Mouse (Mus musculus): ENCODE results near the gene Wdr35. TPM values are rescaled to one million over a fixed set of nuclear protein-coding genes. Genes with fewer than 3 reads are reported as not detected.
A peak's percentile ranks its signal among the peaks of the same experiment; 100 is the strongest.
"Not testable (repeated sequence)": the region's sequence is repeated elsewhere in the genome, so short reads cannot be mapped to it uniquely, and the experiment has no call there.

Gene Wdr35
- total RNA-seq (2018; cell fraction: chromatin; rRNA removed) = 10 to 100 TPM in 1 of 26 experiments, 1 to 10 TPM in 24, under 1 TPM in 1; 0.92 to 11.0 (median 6.7) TPM
- 1 to 10 TPM in 22 of 26 experiments, under 1 TPM in 4; 0.89 to 2.2 (median 1.3) TPM for total RNA-seq (2018; cell fraction: cytosol; rRNA removed)
- total RNA-seq (2018; cell fraction: nucleus; rRNA removed) = 1 to 10 TPM in 23 of 26 experiments, under 1 TPM in 3; 0.82 to 7.4 (median 2.6) TPM
- 0.49 to 1.4 TPM (median 1.3 TPM) in 3 replicates for polyA plus RNA-seq (2018)

DNA sequence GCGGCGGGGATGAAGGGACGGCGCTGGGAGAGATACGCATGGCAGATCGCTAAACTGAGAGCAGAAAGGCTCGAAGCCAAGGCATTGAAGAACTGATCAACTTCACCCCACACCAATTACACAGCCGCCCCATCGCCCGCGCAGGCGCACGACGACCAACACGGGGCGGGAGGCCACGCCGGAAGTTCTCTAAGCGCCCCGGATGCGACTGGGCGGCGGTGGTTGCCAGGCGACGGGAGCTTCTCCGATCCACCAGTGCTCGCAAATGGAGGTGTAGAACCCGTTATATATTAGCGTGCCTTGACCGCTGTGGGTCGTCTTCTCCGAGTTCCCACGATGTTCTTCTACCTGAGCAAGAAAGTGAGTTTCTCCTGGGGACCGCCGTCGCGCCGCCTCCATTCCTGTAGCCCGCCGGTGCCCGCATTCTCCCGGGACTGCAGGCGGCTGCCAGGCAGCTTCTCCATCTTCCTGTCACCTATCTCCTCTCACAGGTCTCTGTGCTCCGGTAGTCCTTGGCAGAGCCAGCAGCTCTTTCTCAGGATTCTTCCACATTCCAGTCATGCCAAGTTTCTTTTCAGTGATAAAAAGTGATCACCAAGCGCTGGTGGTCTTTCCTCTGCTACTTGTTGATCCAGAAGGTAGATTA is at the start of gene Wdr35:
Gene Wdr35, plus strand, starts transcription at position 73 of the 646 bp plus-strand sequence.
- Histone ChIP-seq H3K27ac (no peak within 1 kb of the TSS), H3K79me2 (ENCODE audit: inconsistent target) (no peaks in the 10 kb centered on the region), H3K4me3 (ENCODE audit: inconsistent target) (peak within 1 kb of the TSS; percentile 47), H3K36me3 (ENCODE audit: inconsistent target) (no peaks in the 10 kb centered on the region)
- WGBS (ENCODE audit: missing documents) = under 1% methylated on average over 44 of the region's 45 CpGs

DNA sequence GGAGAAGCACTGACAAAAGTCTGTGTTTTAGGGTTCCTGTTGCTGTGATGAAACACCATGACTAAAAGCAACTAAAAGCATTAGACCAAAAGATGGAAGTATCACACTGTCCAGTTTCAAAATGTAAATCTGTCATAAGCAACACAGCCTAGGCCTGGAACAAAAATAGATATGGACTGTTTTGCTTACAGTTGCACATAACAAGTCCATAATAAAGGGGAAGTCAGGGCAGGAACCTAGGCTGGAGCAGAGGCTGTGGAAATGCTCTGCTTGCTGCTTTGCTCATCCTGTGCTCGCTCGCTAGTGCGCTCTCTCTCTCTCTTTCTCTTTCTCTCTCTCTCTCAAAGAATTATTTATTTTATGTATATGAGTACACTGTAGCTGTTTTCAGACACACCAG is 46.0 kb upstream of the Wdr35 start:
- no CpG with 5 or more reads among the region's 3 CpGs for WGBS (ENCODE audit: missing documents)
- Histone ChIP-seq H3K4me3 (ENCODE audit: inconsistent target) (peak overlapping the region; percentile 25; the same call in 1 of the 2 replicates), H3K27ac (peak overlapping the region; percentile 77)

GRCm38 (mm10) chr12:8928766-8929165 is 44.9 kb upstream of the Wdr35 start:
- no peak overlapping the region for H3K4me3 ChIP-seq (ENCODE audit: inconsistent target)
- WGBS (ENCODE audit: missing documents) = 67% methylated on average over 4 of the region's 4 CpGs
- H3K36me3 ChIP-seq (ENCODE audit: inconsistent target) = peaks cover 15% of the 10 kb centered on the region; the same call in 1 of the 2 replicates
- peak overlapping the region; percentile 77 for H3K27ac ChIP-seq
- H3K79me2 ChIP-seq (ENCODE audit: inconsistent target) = peaks cover 96% of the 10 kb centered on the region

More for the DNA sequence above, 46.0 kb upstream of the Wdr35 start:
- Histone ChIP-seq H3K36me3 (ENCODE audit: inconsistent target) (peaks cover 4% of the 10 kb centered on the region; the same call in 1 of the 2 replicates), H3K79me2 (ENCODE audit: inconsistent target) (peaks cover 96% of the 10 kb centered on the region)

DNA sequence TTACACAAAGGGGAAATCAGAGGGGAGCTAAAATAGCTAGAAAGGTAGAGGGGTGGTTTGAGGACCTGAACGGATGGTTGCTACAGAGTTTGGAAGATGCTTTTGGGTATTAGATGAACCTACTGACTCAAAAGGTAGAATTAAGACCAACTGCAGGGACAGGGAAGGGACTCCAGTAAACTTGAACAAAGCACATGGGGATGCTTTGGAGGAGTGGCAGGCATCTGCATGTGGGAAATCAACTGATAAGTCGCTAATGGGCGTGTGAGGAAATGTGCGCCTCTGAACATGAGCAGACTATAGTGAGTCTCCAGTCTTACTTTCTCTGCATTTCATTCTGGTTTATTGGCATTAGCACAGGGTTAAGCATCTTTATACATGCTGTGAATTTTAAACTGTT is 42.6 kb upstream of the Wdr35 start:
- WGBS (ENCODE audit: missing documents) = 78% methylated on average over 4 of the region's 4 CpGs
- no peak overlapping the region for H3K4me3 ChIP-seq (ENCODE audit: inconsistent target)
- H3K36me3 ChIP-seq (ENCODE audit: inconsistent target) = peaks cover 30% of the 10 kb centered on the region
- no peak overlapping the region for H3K27ac ChIP-seq
- H3K79me2 ChIP-seq (ENCODE audit: inconsistent target) = peaks cover 96% of the 10 kb centered on the region

DNA sequence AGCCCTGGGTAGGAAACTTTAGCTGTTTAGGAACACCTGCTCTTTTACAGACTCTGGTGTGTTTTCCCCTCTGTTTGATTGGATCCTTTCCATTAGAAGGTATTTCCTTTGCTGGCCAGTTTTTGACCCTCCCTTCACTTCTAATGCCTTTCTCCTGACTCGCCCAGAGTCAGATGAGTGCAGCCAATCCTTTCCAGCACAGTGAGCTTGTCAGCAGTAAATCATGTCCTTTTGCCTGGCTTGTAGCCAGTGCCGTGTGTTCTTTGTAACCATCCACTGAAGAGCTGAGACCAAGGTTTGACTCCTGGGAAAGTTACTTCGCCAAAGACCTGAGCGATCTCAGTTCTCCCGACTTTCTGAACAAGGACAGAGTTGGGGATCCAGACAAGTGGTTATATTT is 38.3 kb upstream of the Wdr35 start:
- Histone ChIP-seq H3K36me3 (ENCODE audit: inconsistent target) (peaks cover 58% of the 10 kb centered on the region), H3K4me3 (ENCODE audit: inconsistent target) (no peak overlapping the region), H3K79me2 (ENCODE audit: inconsistent target) (peaks cover 66% of the 10 kb centered on the region), H3K27ac (no peak overlapping the region)
- 94% methylated on average over 5 of the region's 5 CpGs for WGBS (ENCODE audit: missing documents)

DNA sequence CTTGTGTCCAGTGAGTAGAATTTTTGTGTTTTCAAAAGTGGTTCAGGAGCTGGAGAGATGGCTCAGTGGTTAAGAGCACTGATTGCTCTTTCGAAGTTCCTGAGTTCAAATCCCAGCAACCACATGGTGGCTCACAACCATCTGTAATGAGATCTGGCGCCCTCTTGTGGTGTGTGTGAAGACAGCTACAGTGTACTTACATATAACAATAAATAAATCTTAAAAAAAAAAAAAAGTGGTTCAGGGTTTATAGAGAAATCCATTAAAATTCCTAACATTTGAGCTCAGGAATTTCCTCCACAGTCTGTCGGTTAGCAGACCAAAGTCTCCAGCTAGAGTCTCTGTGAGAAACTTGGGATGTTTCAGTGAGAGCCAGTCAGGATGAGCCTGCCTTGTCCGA is 37.5 kb upstream of the Wdr35 start:
- H3K4me3 ChIP-seq (ENCODE audit: inconsistent target); H3K27ac ChIP-seq: not testable (repeated sequence)
- peaks cover 58% of the 10 kb centered on the region for H3K79me2 ChIP-seq (ENCODE audit: inconsistent target)
- H3K36me3 ChIP-seq (ENCODE audit: inconsistent target) = peaks cover 58% of the 10 kb centered on the region
- WGBS (ENCODE audit: missing documents) = 90% methylated on average over 3 of the region's 4 CpGs

DNA sequence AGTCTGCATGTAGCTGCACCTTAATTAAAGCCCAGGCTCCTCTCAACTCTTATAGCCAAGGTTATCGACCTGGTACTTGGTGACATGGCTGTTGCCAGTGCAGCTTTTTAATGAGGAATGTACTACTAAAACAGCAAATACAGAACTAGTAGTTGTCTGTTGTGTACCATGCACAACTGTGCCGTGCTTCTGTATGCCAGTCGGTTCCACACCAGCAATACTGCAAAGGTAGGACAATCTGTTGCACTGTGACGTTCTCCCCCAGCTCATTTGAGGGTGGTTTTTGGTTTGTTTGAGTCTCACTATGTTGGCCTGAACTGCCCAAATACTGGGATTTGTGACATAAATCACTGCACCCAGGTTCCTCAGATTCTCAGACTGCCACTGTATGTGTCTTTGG is 34.2 kb upstream of the Wdr35 start:
- H3K36me3 ChIP-seq (ENCODE audit: inconsistent target) = peaks cover 45% of the 10 kb centered on the region
- no peak overlapping the region for H3K27ac ChIP-seq
- 94% methylated on average over 4 of the region's 4 CpGs for WGBS (ENCODE audit: missing documents)
- H3K4me3 ChIP-seq (ENCODE audit: inconsistent target) = no peak overlapping the region
- peaks cover 25% of the 10 kb centered on the region for H3K79me2 ChIP-seq (ENCODE audit: inconsistent target)

DNA sequence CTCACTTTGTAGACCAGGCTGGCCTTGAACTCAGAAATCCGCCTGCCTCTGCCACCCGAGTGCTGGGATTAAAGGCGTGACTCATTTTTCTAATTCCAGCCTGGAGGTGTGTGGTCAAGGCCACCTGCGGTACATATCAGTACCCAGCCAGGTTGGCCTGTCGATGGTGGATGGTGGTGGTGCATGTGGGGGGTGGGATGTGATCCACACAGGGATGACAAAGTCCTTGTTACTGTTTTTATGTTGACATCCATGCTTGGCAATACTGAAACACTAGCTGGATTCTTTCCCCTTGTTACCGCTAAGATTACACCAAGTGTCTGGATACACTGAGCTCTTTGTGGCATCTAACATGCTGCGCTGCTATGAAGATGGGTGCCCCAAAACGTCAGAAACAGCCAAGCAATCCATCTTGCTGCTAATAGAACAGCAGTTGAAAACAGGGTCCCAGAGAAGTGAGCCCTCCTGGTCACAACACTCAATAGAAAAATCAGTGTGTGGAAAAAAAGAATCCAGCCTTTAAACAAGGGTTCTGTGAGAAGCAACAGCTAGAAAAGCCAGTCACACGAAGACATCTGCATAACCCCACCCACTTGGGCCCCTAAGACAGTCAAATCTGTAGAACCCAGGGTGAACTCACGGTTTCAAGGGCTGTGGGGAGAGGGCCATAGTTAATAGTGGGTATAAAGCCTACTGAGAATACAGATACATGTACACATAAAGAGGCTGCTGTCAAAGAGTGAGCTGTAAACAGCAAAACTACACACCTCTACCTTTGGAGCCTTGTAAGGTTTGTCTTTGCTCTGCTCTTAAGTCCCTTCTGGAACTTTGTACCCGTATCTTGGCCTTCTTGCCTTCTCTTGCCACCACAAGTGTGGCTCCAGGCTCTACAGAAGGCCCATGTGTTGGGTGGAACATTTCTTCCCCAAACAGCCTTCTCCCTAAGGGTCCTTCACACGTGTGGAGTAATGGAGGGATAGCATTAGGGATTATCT is 33.4 kb upstream of the Wdr35 start:
- peaks cover 17% of the 10 kb centered on the region for H3K79me2 ChIP-seq (ENCODE audit: inconsistent target)
- 86% methylated on average over 12 of the region's 12 CpGs for WGBS (ENCODE audit: missing documents)

DNA sequence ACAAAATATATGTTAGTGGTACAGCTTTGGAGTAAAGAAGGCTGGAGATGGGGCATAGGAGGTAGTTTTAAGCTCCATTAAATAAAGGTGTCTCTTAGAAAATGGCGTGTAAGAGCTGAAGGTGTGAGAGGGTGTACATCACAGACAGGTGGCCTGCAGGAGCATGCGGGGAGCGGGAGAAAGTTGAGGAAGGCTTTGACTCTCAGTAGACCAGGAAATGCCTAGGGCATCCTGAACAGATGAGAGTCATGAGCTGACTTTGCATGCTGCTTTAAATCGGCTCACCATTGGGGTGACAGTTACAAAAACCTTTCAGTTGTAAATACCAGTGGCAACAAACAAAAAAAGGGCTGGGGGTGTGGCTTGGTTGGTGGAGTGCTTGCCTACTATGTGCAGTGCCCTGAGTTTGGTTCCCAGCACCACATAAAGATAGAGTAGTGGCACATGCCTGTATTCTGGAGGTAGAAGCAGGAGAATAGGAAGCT is 32.5 kb upstream of the Wdr35 start:
- Histone ChIP-seq H3K4me3 (ENCODE audit: inconsistent target) (no peak overlapping the region), H3K79me2 (ENCODE audit: inconsistent target) (peaks cover 8% of the 10 kb centered on the region; the same call in 1 of the 2 replicates), H3K36me3 (ENCODE audit: inconsistent target) (peaks cover 28% of the 10 kb centered on the region; the same call in 1 of the 2 replicates), H3K27ac (0 out of 2 replicates have a peak overlapping the region, but pooled peaks have one; percentile 31)
- 83% methylated on average over 4 of the region's 4 CpGs for whole genome bisulfite sequencing (ENCODE audit: missing documents)

More for the DNA sequence above, 33.4 kb upstream of the Wdr35 start:
- no peak overlapping the region for H3K27ac ChIP-seq
- H3K4me3 ChIP-seq (ENCODE audit: inconsistent target) = no peak overlapping the region
- peaks cover 37% of the 10 kb centered on the region for H3K36me3 ChIP-seq (ENCODE audit: inconsistent target)

DNA sequence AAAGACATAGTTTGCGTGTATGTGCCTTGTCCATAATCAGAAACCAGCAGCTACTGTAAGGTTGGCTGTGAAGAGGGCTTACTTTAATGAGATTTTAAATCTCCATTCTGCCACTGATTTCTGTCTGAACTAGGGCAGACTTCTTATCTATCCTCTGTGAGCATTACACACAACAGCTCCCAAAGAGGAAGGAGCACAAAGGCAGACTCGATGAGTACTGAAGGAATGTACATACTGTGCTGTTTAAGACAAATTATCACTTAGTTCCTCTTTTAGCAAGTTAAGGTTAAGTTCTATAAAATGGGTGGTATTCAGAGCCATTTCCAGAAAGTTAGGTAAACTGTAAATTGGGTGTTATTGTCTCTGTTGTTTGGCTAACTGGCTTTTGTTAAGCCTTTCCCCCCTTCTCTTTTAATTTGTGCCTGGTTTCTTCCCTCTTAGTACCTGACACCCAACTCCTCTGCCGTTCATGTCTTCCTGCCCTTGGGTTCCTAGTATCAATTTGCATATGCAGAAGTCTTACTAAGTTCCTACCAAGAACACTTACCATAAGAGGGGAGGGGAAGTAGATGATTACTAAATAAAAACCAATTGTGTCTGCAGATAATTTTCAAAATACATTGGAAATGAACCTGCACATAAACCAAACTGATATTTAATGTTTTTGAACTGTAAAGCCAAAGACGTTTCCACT is 31.8 kb upstream of the Wdr35 start:
- Histone ChIP-seq H3K27ac (peak overlapping the region; percentile 31; the same call in 1 of the 2 replicates), H3K4me3 (ENCODE audit: inconsistent target) (no peak overlapping the region), H3K36me3 (ENCODE audit: inconsistent target) (peaks cover 23% of the 10 kb centered on the region; the same call in 1 of the 2 replicates), H3K79me2 (ENCODE audit: inconsistent target) (peaks cover 1% of the 10 kb centered on the region; the same call in 1 of the 2 replicates)
- WGBS (ENCODE audit: missing documents) = 19% methylated on average over 4 of the region's 4 CpGs

DNA sequence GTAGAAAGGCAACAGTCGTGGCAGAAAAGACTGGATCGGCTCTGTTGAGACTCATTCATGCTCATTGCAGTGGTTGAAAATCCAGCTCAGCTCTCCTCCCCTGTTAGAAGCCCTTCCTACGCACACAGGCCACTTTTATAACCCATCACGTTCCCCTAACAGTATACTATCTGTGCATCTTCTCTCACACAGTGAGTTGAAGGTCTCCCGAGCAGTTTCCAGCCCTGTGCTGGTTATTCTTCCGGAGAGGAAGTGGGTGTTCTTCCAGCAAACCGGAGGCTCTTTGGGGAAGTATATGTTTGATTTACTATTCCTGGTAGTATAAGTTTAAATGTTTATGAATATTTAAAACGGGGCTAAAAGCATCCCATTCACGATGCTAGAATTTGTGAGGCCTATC is 26.5 kb upstream of the Wdr35 start:
- Histone ChIP-seq H3K79me2 (ENCODE audit: inconsistent target) (no peaks in the 10 kb centered on the region), H3K36me3 (ENCODE audit: inconsistent target) (no peaks in the 10 kb centered on the region), H3K27ac (peak overlapping the region; percentile 28; the same call in 1 of the 2 replicates), H3K4me3 (ENCODE audit: inconsistent target) (peak overlapping the region; percentile 6; the same call in 1 of the 2 replicates)
- 19% methylated on average over 8 of the region's 9 CpGs for WGBS (ENCODE audit: missing documents)

DNA sequence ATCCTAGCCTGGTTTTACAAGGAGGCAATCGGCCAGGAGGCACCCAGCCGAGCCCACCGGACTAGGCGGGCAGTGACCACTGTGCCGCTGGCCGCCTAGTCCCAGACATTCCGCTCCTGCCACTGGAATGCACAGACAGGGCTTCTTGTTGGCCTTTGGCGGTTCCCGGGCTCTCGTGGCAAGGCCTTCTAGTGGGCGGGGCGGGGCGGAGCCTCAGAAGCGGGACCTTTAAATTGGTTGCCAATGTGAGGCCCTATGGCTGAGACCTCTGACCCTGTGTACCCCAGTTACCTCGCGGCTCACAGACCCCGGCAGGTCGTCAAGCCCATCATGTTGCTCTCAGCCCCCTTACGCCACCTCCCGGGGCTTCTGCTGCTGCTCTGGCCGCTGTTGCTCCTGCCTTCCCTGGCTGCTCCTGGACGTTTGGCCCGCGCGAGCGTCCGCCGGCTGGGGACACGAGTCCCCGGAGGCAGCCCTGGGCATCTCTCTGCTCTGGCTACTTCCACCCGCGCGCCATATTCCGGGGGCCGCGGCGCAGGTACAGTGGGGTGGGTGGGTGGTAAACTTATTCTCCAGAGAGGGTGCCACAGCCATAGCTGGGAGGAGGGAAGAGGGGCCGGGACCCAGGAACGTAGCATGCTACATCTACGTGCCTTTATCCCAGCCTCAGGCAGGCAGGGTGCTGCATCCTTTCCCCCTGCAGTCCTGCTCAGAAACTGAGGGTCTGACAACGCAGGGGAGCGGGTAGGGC is 25.8 kb upstream of the Wdr35 start, which contains the start of gene Matn3:
Gene Matn3, plus strand, starts transcription at position 216 of the 751 bp plus-strand sequence.
- no peaks in the 10 kb centered on the region for H3K36me3 ChIP-seq (ENCODE audit: inconsistent target)
- no peaks in the 10 kb centered on the region for H3K79me2 ChIP-seq (ENCODE audit: inconsistent target)
- H3K27ac ChIP-seq = peak within 1 kb of the TSS; percentile 28; the same call in 1 of the 2 replicates
- peak within 1 kb of the TSS; percentile 6; the same call in 1 of the 2 replicates for H3K4me3 ChIP-seq (ENCODE audit: inconsistent target)
- WGBS (ENCODE audit: missing documents) = 5% methylated on average over 38 of the region's 42 CpGs

DNA sequence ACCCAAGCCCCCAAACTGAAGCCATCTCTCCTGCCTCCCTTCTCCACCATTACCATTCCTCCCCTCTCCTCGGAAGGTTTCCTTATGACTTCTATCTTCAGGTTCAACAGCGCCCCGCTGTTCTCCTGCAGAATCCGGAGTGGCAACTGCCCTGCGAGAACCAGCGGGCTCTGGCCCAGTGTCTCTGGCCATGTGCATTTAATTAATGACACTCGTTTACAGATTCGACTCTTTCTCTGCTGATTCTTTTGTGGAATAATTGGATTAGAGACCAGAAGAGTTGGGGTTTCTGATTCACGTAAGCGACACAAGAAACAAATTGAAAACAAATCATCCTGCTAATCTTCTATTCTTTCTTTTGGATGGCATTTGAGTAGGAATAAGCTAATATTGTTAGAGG is 20.6 kb upstream of the Wdr35 start:
- 94% methylated on average over 10 of the region's 10 CpGs for WGBS (ENCODE audit: missing documents)
- Histone ChIP-seq H3K27ac (no peak overlapping the region), H3K79me2 (ENCODE audit: inconsistent target) (no peaks in the 10 kb centered on the region), H3K4me3 (ENCODE audit: inconsistent target) (no peak overlapping the region), H3K36me3 (ENCODE audit: inconsistent target) (no peaks in the 10 kb centered on the region)
